Mouse (Mus musculus) liver, embryonic 11.5 days (tissue): ENCODE data around the gene Draxin. TPM values are rescaled to one million over a fixed set of nuclear protein-coding genes. Genes with fewer than 3 reads are reported as not detected.
"Not testable (repeated sequence)": the region's sequence is repeated elsewhere in the genome, so short reads cannot be mapped to it uniquely, and the experiment has no call there.

Experiments
- ATAC-seq: fragments of 200-750 bp; cut with Nextera tagmentation; replicated peaks from 2 replicates; pipeline ENCODE4 v1.8.0; 2017; ENCODE audit warnings: moderate number of reproducible peaks, mild to moderate bottlenecking, moderate TSS enrichment, moderate library complexity; ENCODE audit not compliant: low FRiP score
- DNase-seq: peaks from one replicate; pipeline ENCODE4 v3.0.0-alpha.2; 2017; ENCODE audit warnings: low spot score
- H3K27ac ChIP-seq: fragments of 300-500 bp; sonication (generic); 2 replicates; pipeline ENCODE4 v1.5.1; 2014; ENCODE audit warnings: mild to moderate bottlenecking, low read depth, low read length, control low read depth
- H3K27me3 ChIP-seq: fragments of 300-500 bp; sonication (generic); replicated peaks from 2 replicates; pipeline ENCODE4 v1.6.1; 2014; ENCODE audit warnings: low read length, mixed read lengths; ENCODE audit not compliant: control insufficient read depth, insufficient read depth
- H3K36me3 ChIP-seq: fragments of 300-500 bp; sonication (generic); 2 replicates; pipeline ENCODE4 v1.6.1; 2014; ENCODE audit warnings: mild to moderate bottlenecking, low read length, moderate library complexity, mixed read lengths; ENCODE audit not compliant: control insufficient read depth, insufficient read depth
- H3K4me1 ChIP-seq: fragments of 300-500 bp; sonication (generic); replicated peaks from 2 replicates; pipeline ENCODE4 v1.6.1; 2014; ENCODE audit warnings: low read length, mixed read lengths; ENCODE audit not compliant: control insufficient read depth, insufficient read depth
- H3K4me2 ChIP-seq: fragments of 300-500 bp; sonication (generic); 2 replicates; pipeline ENCODE4 v1.6.1; 2014; ENCODE audit warnings: mild to moderate bottlenecking, control low read depth, moderate library complexity
- H3K4me3 ChIP-seq: fragments of 300-500 bp; sonication (generic); 2 replicates; pipeline ENCODE4 v1.5.1; 2014; ENCODE audit warnings: low read depth, low read length, control low read depth
- H3K9ac ChIP-seq: fragments of 300-500 bp; sonication (generic); 2 replicates; pipeline ENCODE4 v1.6.1; 2014; ENCODE audit warnings: low read depth, low read length, control low read depth
- H3K9me3 ChIP-seq: fragments of 300-500 bp; sonication (generic); 2 replicates; pipeline ENCODE4 v1.6.1; 2016; ENCODE audit warnings: low read length, inconsistent platforms, mixed read lengths; ENCODE audit not compliant: control insufficient read depth
- WGBS: fragments of 180-500 bp; shearing (Covaris S2); extraction: QIAGEN DNeasy Blood & Tissue Kit; methylation state at CpG from one replicate; pipeline ENCODE4 v1.1.7; 2014; 5-methylcytosine and 5-hydroxymethylcytosine counted together
- polyA plus RNA-seq: library from polyadenylated mRNA; unstranded; fragments of >200 nt; fragmentation: Nextera tagmentation; extraction: Ambion mirVana; gene quantifications from 2 replicates; pipeline ENCODE4 v1.2.1, GENCODE M21; 2014

Draxin gene
- polyA plus RNA-seq, 1 experiment from 2014 or later, result 0.12 TPM

- H3K4me1 ChIP-seq, result peaks cover 5% of the 10 kb centered on the region
- no peak overlapping the region for H3K4me3 ChIP-seq
- H3K27me3 ChIP-seq, result no peaks in the 10 kb centered on the region
- DNase-seq (no peak), ATAC-seq (no peak)
- peaks cover 26% of the 10 kb centered on the region for H3K36me3 ChIP-seq
- H3K9ac ChIP-seq, result no peak overlapping the region
- 84% methylated on average over 4 of the region's 4 CpGs for WGBS
- H3K27ac ChIP-seq, result 0 out of 2 replicates have a peak overlapping the region, but pooled peaks have one; percentile 33
- H3K9me3 ChIP-seq, result no peaks in the 10 kb centered on the region
- H3K4me2 ChIP-seq, result no peak overlapping the region
These were observed 73.7 kb downstream of the Draxin start for GRCm38 (mm10) chr4:148056801-148057200.

- Histone ChIP-seq H3K9ac (no peak overlapping the region), H3K4me2 (no peak overlapping the region), H3K4me1 (peaks cover 5% of the 10 kb centered on the region), H3K36me3 (peaks cover 31% of the 10 kb centered on the region), H3K27me3 (no peaks in the 10 kb centered on the region), H3K9me3 (no peaks in the 10 kb centered on the region), H3K27ac (no peak overlapping the region), H3K4me3 (no peak overlapping the region)
- DNase-seq (no peak), ATAC-seq (no peak)
- 84% methylated on average over 7 of the region's 7 CpGs for WGBS
These were observed 74.3 kb downstream of the Draxin start for GRCm38 (mm10) chr4:148056246-148056645.

GRCm38 (mm10) chr4:148054961-148055695 is 75.4 kb downstream of the Draxin start:
- H3K4me3 ChIP-seq, result no peak overlapping the region
- ATAC-seq (no peak), DNase-seq (no peak)
- H3K27me3 ChIP-seq, result no peaks in the 10 kb centered on the region
- H3K36me3 ChIP-seq, result peaks cover 35% of the 10 kb centered on the region
- H3K27ac ChIP-seq, result no peak overlapping the region
- peaks cover 1% of the 10 kb centered on the region; the same call in 1 of the 2 replicates for H3K4me1 ChIP-seq
- no peaks in the 10 kb centered on the region for H3K9me3 ChIP-seq
- H3K9ac ChIP-seq, result no peak overlapping the region
- no peak overlapping the region for H3K4me2 ChIP-seq
- WGBS, result 90% methylated on average over 21 of the region's 21 CpGs

- H3K4me1 ChIP-seq, result no peaks in the 10 kb centered on the region; the same call in 1 of the 2 replicates
- DNase-seq (no peak), ATAC-seq (no peak)
- no peak overlapping the region for H3K27ac ChIP-seq
- no peaks in the 10 kb centered on the region for H3K9me3 ChIP-seq
- no peaks in the 10 kb centered on the region for H3K27me3 ChIP-seq
- no peak overlapping the region for H3K4me3 ChIP-seq
- WGBS, result 91% methylated on average over 12 of the region's 12 CpGs
- peaks cover 39% of the 10 kb centered on the region for H3K36me3 ChIP-seq
- H3K4me2 ChIP-seq, result no peak overlapping the region
- H3K9ac ChIP-seq, result no peak overlapping the region
These were observed 77.0 kb downstream of the Draxin start for GRCm38 (mm10) chr4:148053417-148053920.

GRCm38 (mm10) chr4:148052976-148053375 is 77.5 kb downstream of the Draxin start:
- H3K9ac ChIP-seq, result no peak overlapping the region
- ATAC-seq, result no peak
- no peak overlapping the region for H3K4me3 ChIP-seq
- H3K36me3 ChIP-seq, result peaks cover 42% of the 10 kb centered on the region
- peaks cover 3% of the 10 kb centered on the region; the same call in 1 of the 2 replicates for H3K4me1 ChIP-seq
- WGBS, result 72% methylated on average over 2 of the region's 2 CpGs
- no peaks in the 10 kb centered on the region for H3K27me3 ChIP-seq
- H3K27ac ChIP-seq, result no peak overlapping the region
- H3K4me2 ChIP-seq, result no peak overlapping the region
- no peak for DNase-seq
- no peaks in the 10 kb centered on the region for H3K9me3 ChIP-seq

GRCm38 (mm10) chr4:148051886-148052285 is 78.6 kb downstream of the Draxin start:
- Histone ChIP-seq H3K27me3 (no peaks in the 10 kb centered on the region), H3K4me1 (peaks cover 12% of the 10 kb centered on the region), H3K9me3 (no peaks in the 10 kb centered on the region), H3K9ac (no peak overlapping the region), H3K36me3 (peaks cover 42% of the 10 kb centered on the region), H3K4me3 (no peak overlapping the region), H3K27ac (no peak overlapping the region), H3K4me2 (no peak overlapping the region)
- DNase-seq (no peak), ATAC-seq (no peak)
- 92% methylated on average over 11 of the region's 11 CpGs for WGBS

- no peak overlapping the region for H3K27ac ChIP-seq
- no peak overlapping the region for H3K9ac ChIP-seq
- H3K36me3 ChIP-seq, result peaks cover 40% of the 10 kb centered on the region
- H3K9me3 ChIP-seq, result no peaks in the 10 kb centered on the region
- H3K4me3 ChIP-seq, result no peak overlapping the region
- DNase-seq, result no peak
- 93% methylated on average over 13 of the region's 13 CpGs for WGBS
- H3K4me2 ChIP-seq, result no peak overlapping the region
- H3K4me1 ChIP-seq, result peaks cover 18% of the 10 kb centered on the region
- ATAC-seq, result no peak
- no peaks in the 10 kb centered on the region for H3K27me3 ChIP-seq
These were observed 79.3 kb downstream of the Draxin start for GRCm38 (mm10) chr4:148051046-148051776.

GRCm38 (mm10) chr4:148050396-148050914 is 80.0 kb downstream of the Draxin start:
- Histone ChIP-seq H3K36me3 (peaks cover 43% of the 10 kb centered on the region), H3K4me1 (peaks cover 25% of the 10 kb centered on the region)
- not testable (repeated sequence) for H3K4me3 ChIP-seq, H3K27ac ChIP-seq, DNase-seq, H3K9ac ChIP-seq, H3K27me3 ChIP-seq, H3K9me3 ChIP-seq, ATAC-seq, H3K4me2 ChIP-seq
- 89% methylated on average over 3 of the region's 3 CpGs for WGBS
